Mouse (Mus musculus) heart, adult 2 months (tissue): ENCODE data around the gene Commd7. TPM values are rescaled to one million over a fixed set of nuclear protein-coding genes. Genes with fewer than 3 reads are reported as not detected.

Experiments used
- DNase-seq, 2 experiments: peaks; one replicate each; pipeline ENCODE4 v3.0.0; 2021
- H3K27ac ChIP-seq: fragments of 200-600 bp; 2 replicates; pipeline ENCODE4 v1.8.1; 2022
- H3K27me3 ChIP-seq: fragments of 200-500 bp; 2 replicates; pipeline ENCODE4 v1.6.1; 2012; ENCODE audit warnings: mild to moderate bottlenecking, low read length, inconsistent platforms, mixed read lengths; ENCODE audit not compliant: control insufficient read depth, insufficient read depth
- H3K36me3 ChIP-seq: fragments of 200-500 bp; 2 replicates; pipeline ENCODE4 v1.6.1; 2012; ENCODE audit warnings: low read length, inconsistent platforms; ENCODE audit not compliant: control insufficient read depth, insufficient read depth
- H3K4me1 ChIP-seq: fragments of 200-500 bp; 2 replicates; pipeline ENCODE4 v1.6.1; 2011; ENCODE audit warnings: low read length; ENCODE audit not compliant: control insufficient read depth, insufficient read depth
- H3K4me3 ChIP-seq: fragments of 200-600 bp; 2 replicates; pipeline ENCODE4 v1.8.1; 2022
- H3K79me2 ChIP-seq: fragments of 200-500 bp; replicated peaks from 2 replicates; pipeline ENCODE4 v1.6.1; 2012; ENCODE audit warnings: mild to moderate bottlenecking, inconsistent platforms, low read length, moderate library complexity, mixed read lengths; ENCODE audit not compliant: control insufficient read depth, insufficient read depth
- H3K9ac ChIP-seq: fragments of 200-500 bp; 2 replicates; pipeline ENCODE4 v1.6.1; 2012; ENCODE audit warnings: low read depth, mild to moderate bottlenecking, control low read depth, inconsistent platforms, low read length, mixed read lengths
- CTCF ChIP-seq: fragments of 200-600 bp; IDR thresholded peaks from 2 replicates; pipeline ENCODE4 v1.8.1; 2022; ENCODE audit warnings: antibody characterized with exemption, mild to moderate bottlenecking, moderate library complexity
- EP300 ChIP-seq: fragments of 200-500 bp; IDR thresholded peaks from 2 replicates; pipeline ENCODE4 v1.6.1; 2011; ENCODE audit warnings: low read depth, low read length, control low read depth; ENCODE audit not compliant: insufficient read depth
- POLR2A ChIP-seq: fragments of 200-500 bp; IDR thresholded peaks from 2 replicates; pipeline ENCODE4 v1.6.1; 2011; ENCODE audit warnings: mild to moderate bottlenecking, low read depth, low read length, control low read depth; ENCODE audit not compliant: insufficient read depth
- WGBS: fragments of 180-500 bp; shearing (Covaris S2); methylation state at CpG from one replicate; pipeline ENCODE4 v1.1.7; 2018; 5-methylcytosine and 5-hydroxymethylcytosine counted together
- intact Hi-C: fragments of 180-260 bp; cut with DNase I; formaldehyde crosslinking; loops from one replicate; pipeline ENCODE4 v1.15.1; 2025
- polyA plus RNA-seq: library from polyadenylated mRNA; depleted of rRNA; stranded (reverse); fragments of >200 nt; gene quantifications from 2 replicates; pipeline ENCODE4 v1.2.3, GENCODE M21; 2012
- total RNA-seq, 2 experiments: library from RNA; stranded (reverse); gene quantifications; 2 replicates each; pipeline ENCODE4 v1.2.3; 2021

The Commd7 gene
- total and polyA plus RNA-seq, 3 experiments, result 11.2 to 13.2 (median 12.3) TPM

GRCm38 (mm10) chr2:153650014-153650687 is 17.6 kb upstream of the Commd7 start:
- Histone ChIP-seq H3K27me3 (no peaks in the 10 kb centered on the region), H3K4me3 (peak overlapping the region; percentile 90), H3K36me3 (no peaks in the 10 kb centered on the region), H3K4me1 (peaks cover 5% of the 10 kb centered on the region), H3K79me2 (no peaks in the 10 kb centered on the region), H3K9ac (peak overlapping the region; percentile 93), H3K27ac (peak overlapping the region; percentile 57)
- DNase-seq, result peak in 1 of 2 experiments; percentile 25
- intact Hi-C loops, result no loop called here
- TF ChIP-seq EP300 (no peak), CTCF (no peak), POLR2A (no peak)
- WGBS, result 13% methylated on average over 28 of the region's 28 CpGs

- Histone ChIP-seq H3K36me3 (no peaks in the 10 kb centered on the region), H3K79me2 (no peaks in the 10 kb centered on the region), H3K27me3 (no peaks in the 10 kb centered on the region), H3K9ac (peak within 1 kb of the TSS; percentile 93), H3K4me3 (peak within 1 kb of the TSS; percentile 90), H3K4me1 (peaks cover 5% of the 10 kb centered on the region), H3K27ac (peak within 1 kb of the TSS; percentile 57)
- TF ChIP-seq EP300, result no peak
- TF ChIP-seq POLR2A, result no peak
- TF ChIP-seq CTCF, result peak; percentile 36; the same call in 1 of the 2 replicates
- intact Hi-C loops, result loop anchor here (1.0 kb wide), 1 partner anchor 17 kb away; the partner anchor contains the start of gene Commd7
- peak; percentile 82 for DNase-seq
- WGBS, result under 1% methylated on average over 83 of the region's 93 CpGs
Observed at GRCm38 (mm10) chr2:153649298-153650013, 16.9 kb upstream of the Commd7 start, which contains the start of gene Dnmt3b. Gene Dnmt3b (plus strand): TSS chr2:153649450.

- intact Hi-C loops, result loop anchor here (1.0 kb wide), 1 partner anchor 17 kb away; the partner anchor contains the start of gene Commd7
- Histone ChIP-seq H3K36me3 (no peaks in the 10 kb centered on the region), H3K79me2 (no peaks in the 10 kb centered on the region), H3K27ac (no peak overlapping the region; the same call in 1 of the 2 replicates), H3K4me3 (peak overlapping the region; percentile 90), H3K9ac (peak overlapping the region; percentile 93), H3K27me3 (no peaks in the 10 kb centered on the region), H3K4me1 (peaks cover 5% of the 10 kb centered on the region)
- no peak for TF ChIP-seq CTCF
- no peak for TF ChIP-seq POLR2A
- TF ChIP-seq EP300, result no peak
- DNase-seq, result no peak
- 33% methylated on average over 14 of the region's 14 CpGs for WGBS
Observed at GRCm38 (mm10) chr2:153648773-153649297, 16.3 kb upstream of the Commd7 start.

GRCm38 (mm10) chr2:153642999-153643398 is 10.4 kb upstream of the Commd7 start:
- Histone ChIP-seq H3K4me3 (no peak overlapping the region), H3K4me1 (no peaks in the 10 kb centered on the region), H3K27me3 (no peaks in the 10 kb centered on the region), H3K79me2 (no peaks in the 10 kb centered on the region), H3K36me3 (no peaks in the 10 kb centered on the region), H3K9ac (no peak overlapping the region), H3K27ac (no peak overlapping the region)
- intact Hi-C loops, result no loop called here
- DNase-seq, result no peak
- no peak for TF ChIP-seq CTCF
- no peak for TF ChIP-seq POLR2A
- TF ChIP-seq EP300, result no peak
- 58% methylated on average over 6 of the region's 6 CpGs for WGBS

- H3K36me3 ChIP-seq, result no peaks in the 10 kb centered on the region
- TF ChIP-seq POLR2A, result no peak
- no peak for TF ChIP-seq CTCF
- no peak for TF ChIP-seq EP300
- H3K4me3 ChIP-seq, result no peak overlapping the region
- no peaks in the 10 kb centered on the region for H3K79me2 ChIP-seq
- no peaks in the 10 kb centered on the region for H3K27me3 ChIP-seq
- no peak for DNase-seq
- intact Hi-C loops, result no loop called here
- 32% methylated on average over 3 of the region's 3 CpGs for WGBS
- no peak overlapping the region for H3K27ac ChIP-seq
- no peak overlapping the region for H3K9ac ChIP-seq
- no peaks in the 10 kb centered on the region for H3K4me1 ChIP-seq
Observed at GRCm38 (mm10) chr2:153642496-153642895, 9.9 kb upstream of the Commd7 start.
